Mouse (Mus musculus) urinary bladder, adult 2 months (tissue): Measurements from ENCODE around the gene Prkar1b. TPM values are rescaled to one million over a fixed set of nuclear protein-coding genes. Genes with fewer than 3 reads are reported as not detected.

Experiments
- DNase-seq: peaks from one replicate; pipeline ENCODE4 v3.0.0; 2022; ENCODE audit warnings: low spot score
- polyA plus RNA-seq: library from polyadenylated mRNA; depleted of rRNA; stranded (reverse); fragments of >200 nt; gene quantifications from 2 replicates; pipeline ENCODE4 v1.2.3, GENCODE M21; 2012; rRNA removed

The Prkar1b gene
- polyA plus RNA-seq, 1 experiment: 15.0 TPM

DNA sequence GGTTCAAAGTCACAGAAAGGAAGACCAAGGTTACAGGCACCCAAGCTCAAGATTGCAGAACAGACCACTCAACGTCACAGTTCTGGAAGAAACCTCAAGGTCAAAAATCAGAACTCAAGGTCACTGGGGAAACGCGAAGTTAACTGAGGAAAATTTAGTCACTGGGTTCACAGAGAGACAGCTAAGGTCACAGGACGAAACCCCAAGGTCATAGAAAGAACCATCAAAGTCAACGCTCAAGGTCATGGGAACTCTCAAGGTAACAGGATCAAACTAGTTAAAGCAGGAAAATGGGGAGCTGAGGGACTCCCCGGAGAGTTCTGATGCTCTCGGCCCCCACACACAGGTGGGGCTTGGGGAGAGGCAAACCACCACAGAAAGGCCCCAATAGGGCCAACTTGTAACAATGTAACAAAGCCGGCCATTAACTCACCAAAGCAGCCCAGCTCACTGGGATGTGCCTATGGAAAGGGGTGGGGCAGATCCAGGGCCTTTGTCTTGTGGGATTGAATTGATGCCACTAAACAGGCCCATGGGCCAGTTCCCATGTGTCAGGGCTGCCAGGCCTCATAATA, 174.8 kb downstream of the Prkar1b start:
- DNase-seq: no peak

DNA sequence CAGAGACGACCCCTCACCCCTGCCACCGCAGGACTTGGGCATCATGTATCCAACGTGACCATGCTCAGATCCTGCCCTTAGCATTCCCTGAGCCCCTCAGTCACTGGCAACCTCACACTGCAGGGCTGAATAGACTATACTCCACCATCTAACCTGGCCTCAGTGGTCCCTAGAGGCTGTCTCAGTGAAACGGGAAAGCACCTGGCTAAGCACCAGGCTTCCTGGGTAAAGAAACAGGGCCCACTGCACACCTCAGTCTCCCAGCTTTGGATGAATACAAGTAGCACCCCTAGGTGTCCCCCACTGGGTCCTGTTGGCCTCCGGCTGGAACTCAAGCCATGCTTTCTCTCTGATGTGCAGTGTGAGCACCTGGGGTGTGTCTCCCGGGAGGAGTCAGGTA, 176.3 kb downstream of the Prkar1b start:
- no peak for DNase-seq

DNA sequence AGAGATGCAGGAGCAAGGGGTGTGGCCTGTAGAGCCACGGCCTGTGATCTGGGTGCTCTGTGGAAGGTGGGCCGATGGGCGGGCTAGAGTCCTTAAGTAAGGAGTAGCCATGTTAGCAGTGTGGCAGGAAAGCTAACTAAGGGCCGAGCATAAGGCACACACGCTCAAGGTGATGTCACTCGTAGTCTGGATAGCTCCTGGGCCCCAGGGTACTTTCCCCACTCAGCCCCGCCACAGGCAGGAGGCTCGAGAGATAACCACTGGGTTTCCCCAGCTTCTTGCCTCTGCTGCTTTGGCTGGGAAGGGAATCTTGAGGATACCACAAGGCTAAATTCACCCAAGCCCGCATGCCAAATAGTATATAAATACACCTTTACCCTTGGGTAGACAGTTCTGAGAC, 178.4 kb downstream of the Prkar1b start:
- no peak for DNase-seq

DNA sequence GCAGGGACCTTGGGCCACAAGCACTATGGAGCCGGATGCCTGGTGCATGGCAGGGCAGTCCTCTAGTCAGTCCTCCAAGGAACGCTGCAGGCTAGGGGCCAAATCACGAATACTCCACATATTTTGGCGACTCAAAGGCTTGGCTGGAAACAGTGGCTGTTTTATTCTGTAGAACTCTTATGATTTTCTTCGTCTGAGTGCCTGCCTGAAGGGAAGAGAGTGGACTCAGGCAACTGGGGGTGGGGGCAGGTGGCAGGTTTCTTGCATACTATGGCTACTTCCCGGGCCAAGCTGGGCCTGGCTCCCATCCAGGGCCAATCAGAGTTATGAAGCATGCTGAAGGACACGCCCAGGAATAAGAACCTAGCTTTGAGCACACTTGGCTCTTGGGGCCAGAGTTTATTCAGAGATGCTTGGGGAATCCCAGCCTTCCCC, 179.7 kb downstream of the Prkar1b start:
- no peak for DNase-seq

Other genes with a start within 250 kb of the Prkar1b start
- gene Pdgfa, start 152.6 kb downstream of the Prkar1b start, polyA plus RNA-seq: 20.4 and 39.0 TPM in 2 replicates
- 8.0 and 11.7 TPM in 2 replicates for gene Dnaaf5, start 222 bp upstream of the Prkar1b start, polyA plus RNA-seq
- 91.7 and 94.4 TPM in 2 replicates for gene Sun1, start 50.6 kb upstream of the Prkar1b start, polyA plus RNA-seq
- gene Get4, start 102.3 kb upstream of the Prkar1b start, polyA plus RNA-seq: 90.8 and 107 TPM in 2 replicates
- 45.4 and 46.6 TPM in 2 replicates for gene Adap1, start 175.6 kb upstream of the Prkar1b start, polyA plus RNA-seq
- gene Cox19, start 201.4 kb upstream of the Prkar1b start, polyA plus RNA-seq: 45.3 and 52.4 TPM in 2 replicates
- not detected in 2 replicates for gene Cyp2w1, start 202.6 kb upstream of the Prkar1b start, polyA plus RNA-seq
- gene Gpr146, start 227.7 kb upstream of the Prkar1b start, polyA plus RNA-seq: 16.4 and 22.2 TPM in 2 replicates